Mouse (Mus musculus) bone marrow macrophage, adult 2 months (primary cell): Measurements from ENCODE around the gene Dock2. TPM values are rescaled to one million over a fixed set of nuclear protein-coding genes. Genes with fewer than 3 reads are reported as not detected.

Source experiments
- H3K27ac ChIP-seq: 2 replicates; pipeline ENCODE4 v1.5.1; 2012; ENCODE audit warnings: low read depth, low read length; ENCODE audit not compliant: insufficient read depth
- H3K4me1 ChIP-seq: 2 replicates; pipeline ENCODE4 v1.6.1; 2012; ENCODE audit warnings: low read length; ENCODE audit not compliant: control insufficient read depth, insufficient read depth
- H3K4me3 ChIP-seq: 2 replicates; pipeline ENCODE4 v1.5.1; 2012; ENCODE audit warnings: mild to moderate bottlenecking, low read length, moderate library complexity; ENCODE audit not compliant: insufficient read depth
- CTCF ChIP-seq: IDR thresholded peaks from 2 replicates; pipeline ENCODE4 v1.5.1; 2012; ENCODE audit warnings: low read depth, mild to moderate bottlenecking, low read length, moderate library complexity
- POLR2A ChIP-seq: IDR thresholded peaks from 2 replicates; pipeline ENCODE4 v1.6.1; 2012; ENCODE audit warnings: mild to moderate bottlenecking, low read depth, low read length, borderline replicate concordance
- polyA plus RNA-seq: library from polyadenylated mRNA; stranded (reverse); fragments of >200 nt; gene quantifications from 2 replicates; pipeline ENCODE4 v1.2.4, GENCODE M21; 2012; ENCODE audit not compliant: missing spikeins, insufficient read depth, insufficient read length

Dock2 gene
- polyA plus RNA-seq, 1 experiment, result 104 TPM

GRCm38 (mm10) chr11:34415884-34416618 lies 367.6 kb downstream of the Dock2 start:
- Histone ChIP-seq H3K4me1 (no peaks in the 10 kb centered on the region), H3K4me3 (no peak overlapping the region), H3K27ac (no peak overlapping the region)
- TF ChIP-seq CTCF (no peak), POLR2A (no peak)

DNA sequence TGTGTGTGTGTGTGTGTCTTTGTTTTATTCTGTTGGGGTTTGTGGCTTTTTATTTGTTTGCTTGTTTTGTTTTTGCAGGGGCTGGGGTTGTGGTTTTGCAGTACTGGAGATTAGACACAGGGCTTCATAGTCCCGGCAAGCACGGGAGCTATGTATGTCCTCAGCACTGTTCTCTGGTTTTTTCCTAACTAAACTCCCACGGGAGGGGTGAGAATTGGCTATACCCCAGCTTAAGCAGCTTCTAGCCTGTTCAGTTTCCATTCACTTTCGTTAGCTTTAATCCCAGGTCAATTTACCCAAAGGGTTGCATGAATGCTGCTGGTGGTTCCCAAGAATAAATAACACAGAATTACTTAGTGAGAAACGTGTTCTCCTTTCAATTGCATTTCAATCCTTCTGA lies 376.8 kb downstream of the Dock2 start:
- Histone ChIP-seq H3K27ac (no peak overlapping the region), H3K4me1 (peaks cover 14% of the 10 kb centered on the region), H3K4me3 (no peak overlapping the region)
- TF ChIP-seq CTCF (no peak), POLR2A (no peak)

DNA sequence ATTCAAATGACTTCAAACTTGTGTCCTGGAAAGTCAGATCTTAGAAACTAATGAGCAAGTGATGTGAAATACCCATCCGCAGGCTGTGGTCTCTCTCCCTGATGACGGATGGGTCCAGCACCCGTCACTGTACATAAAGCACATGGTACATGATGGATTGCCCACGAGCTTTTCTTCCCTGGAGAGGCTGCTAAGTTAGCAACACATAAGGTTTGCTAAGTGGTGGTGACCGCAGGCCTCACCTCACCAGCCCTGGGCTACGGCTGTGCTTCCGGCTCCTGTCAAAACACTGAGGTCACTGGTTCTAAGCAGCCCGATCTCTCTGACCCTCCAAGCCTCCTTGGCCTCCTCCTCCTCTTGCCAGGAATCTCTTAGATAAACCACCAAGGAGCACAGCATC lies 377.4 kb downstream of the Dock2 start:
- TF ChIP-seq POLR2A (no peak), CTCF (no peak)
- H3K4me3 ChIP-seq, result no peak overlapping the region

GRCm38 (mm10) chr11:34405311-34405710 lies 378.4 kb downstream of the Dock2 start:
- TF ChIP-seq POLR2A (no peak), CTCF (no peak)
- Histone ChIP-seq H3K4me3 (no peak overlapping the region), H3K27ac (no peak overlapping the region), H3K4me1 (peaks cover 14% of the 10 kb centered on the region)

More for the DNA sequence above, 377.4 kb downstream of the Dock2 start:
- Histone ChIP-seq H3K4me1 (peaks cover 14% of the 10 kb centered on the region), H3K27ac (no peak overlapping the region)

GRCm38 (mm10) chr11:34401343-34401742 lies 382.3 kb downstream of the Dock2 start:
- no peak overlapping the region for H3K27ac ChIP-seq
- peaks cover 22% of the 10 kb centered on the region for H3K4me1 ChIP-seq
- H3K4me3 ChIP-seq, result no peak overlapping the region
- TF ChIP-seq CTCF (no peak), POLR2A (no peak)

DNA sequence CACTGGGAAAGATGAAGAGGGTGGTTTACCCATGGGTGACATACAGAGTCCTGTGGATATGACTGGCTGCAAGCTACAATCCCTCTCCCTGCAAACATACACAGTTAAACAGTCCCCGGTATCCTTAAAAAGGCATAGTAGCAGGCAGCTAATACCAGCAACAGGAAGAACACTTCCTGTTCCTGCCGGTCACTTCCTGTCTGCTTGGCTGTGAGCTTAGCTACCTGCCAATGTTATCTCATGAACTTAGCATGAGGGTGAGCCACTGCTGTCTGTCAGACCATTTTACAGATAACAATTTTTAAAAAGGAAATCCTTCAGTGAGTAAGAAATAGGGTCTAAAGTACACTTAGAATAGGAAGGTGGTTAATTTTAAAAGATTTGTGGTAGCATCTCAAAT lies 385.1 kb downstream of the Dock2 start:
- TF ChIP-seq CTCF (no peak), POLR2A (no peak)
- Histone ChIP-seq H3K4me3 (no peak overlapping the region), H3K27ac (no peak overlapping the region), H3K4me1 (peaks cover 11% of the 10 kb centered on the region)

- Histone ChIP-seq H3K4me3 (no peak overlapping the region), H3K4me1 (peaks cover 11% of the 10 kb centered on the region), H3K27ac (no peak overlapping the region)
- TF ChIP-seq POLR2A (no peak), CTCF (no peak)
These were observed 386.0 kb downstream of the Dock2 start for GRCm38 (mm10) chr11:34397661-34398060.

DNA sequence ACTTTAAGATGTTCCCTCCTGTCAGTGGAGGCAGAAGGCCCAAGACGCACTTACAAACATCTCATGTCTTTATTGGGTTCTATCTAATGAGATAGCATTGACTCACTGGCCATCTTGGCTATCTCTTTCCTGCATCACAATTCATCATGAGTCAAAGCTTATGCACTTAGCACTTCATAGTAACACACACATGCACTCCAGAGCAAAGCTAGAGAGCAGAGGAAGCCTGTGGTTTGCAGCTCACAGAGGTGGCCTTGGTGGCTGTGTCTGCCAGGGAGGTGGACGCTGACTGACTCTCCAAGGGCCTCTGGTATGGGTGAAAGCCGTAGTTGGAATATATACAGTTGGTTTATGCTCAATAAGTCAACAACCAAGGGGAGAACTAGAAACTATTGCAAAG lies 387.9 kb downstream of the Dock2 start:
- H3K4me3 ChIP-seq, result no peak overlapping the region

GRCm38 (mm10) chr11:34392105-34392504 lies 391.6 kb downstream of the Dock2 start:
- H3K4me3 ChIP-seq, result no peak overlapping the region
- TF ChIP-seq POLR2A (no peak), CTCF (no peak)
- no peak overlapping the region for H3K27ac ChIP-seq
- peaks cover 20% of the 10 kb centered on the region for H3K4me1 ChIP-seq

More for the DNA sequence above, 387.9 kb downstream of the Dock2 start:
- TF ChIP-seq POLR2A (no peak), CTCF (no peak)
- no peak overlapping the region for H3K27ac ChIP-seq
- H3K4me1 ChIP-seq, result peaks cover 18% of the 10 kb centered on the region

DNA sequence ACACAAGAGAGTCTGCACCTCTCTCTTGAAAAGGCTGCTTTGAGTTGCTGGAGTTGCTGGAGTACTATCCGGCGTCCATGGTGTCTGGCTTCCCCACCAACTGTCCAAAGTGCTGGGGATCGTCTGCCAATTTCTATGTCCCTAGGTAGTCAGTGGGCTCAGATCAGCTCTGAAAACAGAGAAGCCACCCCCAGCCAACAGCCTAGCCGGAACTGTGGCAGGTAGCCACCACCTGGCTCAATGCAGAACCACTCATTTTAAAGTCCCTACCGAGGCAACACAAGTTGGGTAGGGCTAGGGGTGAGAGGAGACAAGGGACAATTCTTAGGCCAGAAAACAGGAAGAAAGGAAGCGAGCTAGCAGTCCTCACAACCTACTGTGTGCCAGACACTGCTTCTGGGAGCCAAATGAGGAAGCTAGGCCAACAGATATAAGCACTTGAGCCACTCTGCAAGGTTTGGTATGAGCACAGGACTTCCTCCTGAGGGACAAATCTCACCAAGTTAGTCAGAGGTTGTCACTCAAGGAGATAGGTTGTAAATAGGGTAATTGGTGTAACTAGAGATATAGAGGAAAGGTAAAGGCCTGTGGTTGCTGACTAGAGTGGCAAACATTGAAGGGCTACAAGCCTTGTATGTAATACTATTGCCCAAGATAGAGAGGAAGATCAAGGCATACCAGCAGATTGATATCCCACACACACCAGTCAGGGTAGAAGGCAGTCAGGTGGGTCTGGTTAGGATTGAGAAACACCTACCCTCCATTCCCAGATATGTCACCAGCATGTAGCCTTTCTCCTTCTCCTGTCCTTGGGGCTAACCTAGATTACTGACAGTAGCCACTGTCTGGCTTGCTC lies 394.2 kb downstream of the Dock2 start:
- peak overlapping the region; percentile 29 for H3K27ac ChIP-seq
- TF ChIP-seq POLR2A (no peak), CTCF (no peak)
- H3K4me3 ChIP-seq, result no peak overlapping the region
- H3K4me1 ChIP-seq, result peaks cover 24% of the 10 kb centered on the region
